Mouse (Mus musculus): ENCODE results near the gene Ikzf2.

DNA sequence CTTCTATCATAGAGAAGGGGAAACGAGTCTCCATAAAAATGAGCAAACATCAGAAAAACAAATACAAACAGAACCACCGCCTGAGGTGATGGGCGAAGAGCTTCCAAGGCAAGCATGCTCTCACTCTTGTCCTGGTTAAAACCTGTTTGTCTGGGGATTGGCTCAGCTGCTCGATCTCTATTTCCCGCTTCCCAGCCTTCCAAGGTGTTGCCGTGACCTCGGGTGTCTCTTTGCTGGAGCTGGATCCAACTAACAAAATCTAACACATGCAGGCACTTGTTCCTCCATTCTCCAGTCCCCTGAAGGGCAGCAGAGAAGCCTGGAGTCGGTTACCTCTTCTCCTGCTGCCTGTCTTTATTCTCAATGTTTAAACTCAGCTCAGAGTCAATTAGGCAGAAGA lies 57.5 kb downstream of the Ikzf2 start:
- no peak for TF ChIP-seq CTCF (IDR thresholded peaks at IDR 0.05; ENCODE audit: extremely low read depth, insufficient read depth, low read length)
- no peak for TF ChIP-seq POLR2A (IDR thresholded peaks at IDR 0.05; ENCODE audit: extremely low read depth, insufficient read depth, low read length)
